Mouse (Mus musculus) embryonic fibroblast, embryonic 13.5 days (primary cell): ENCODE results near the gene Tasp1.

Experiments
- CTCF ChIP-seq: IDR thresholded peaks from 2 replicates; pipeline ENCODE4 v1.5.1; 2011; ENCODE audit warnings: mild to moderate bottlenecking, control low read depth, low read length, moderate library complexity, borderline replicate concordance; ENCODE audit not compliant: insufficient read depth
- POLR2A ChIP-seq: IDR thresholded peaks from 2 replicates; pipeline ENCODE4 v1.6.1; 2011; ENCODE audit warnings: low read depth, mild to moderate bottlenecking, control low read depth, low read length, moderate library complexity

- no peak for TF ChIP-seq CTCF
- no peak for TF ChIP-seq POLR2A
Measured at GRCm38 (mm10) chr2:140051607-140052126, 14.9 kb downstream of the Tasp1 start.
